Mouse (Mus musculus): Measurements from ENCODE around the gene Tnpo3.

Gene Tnpo3

DNA sequence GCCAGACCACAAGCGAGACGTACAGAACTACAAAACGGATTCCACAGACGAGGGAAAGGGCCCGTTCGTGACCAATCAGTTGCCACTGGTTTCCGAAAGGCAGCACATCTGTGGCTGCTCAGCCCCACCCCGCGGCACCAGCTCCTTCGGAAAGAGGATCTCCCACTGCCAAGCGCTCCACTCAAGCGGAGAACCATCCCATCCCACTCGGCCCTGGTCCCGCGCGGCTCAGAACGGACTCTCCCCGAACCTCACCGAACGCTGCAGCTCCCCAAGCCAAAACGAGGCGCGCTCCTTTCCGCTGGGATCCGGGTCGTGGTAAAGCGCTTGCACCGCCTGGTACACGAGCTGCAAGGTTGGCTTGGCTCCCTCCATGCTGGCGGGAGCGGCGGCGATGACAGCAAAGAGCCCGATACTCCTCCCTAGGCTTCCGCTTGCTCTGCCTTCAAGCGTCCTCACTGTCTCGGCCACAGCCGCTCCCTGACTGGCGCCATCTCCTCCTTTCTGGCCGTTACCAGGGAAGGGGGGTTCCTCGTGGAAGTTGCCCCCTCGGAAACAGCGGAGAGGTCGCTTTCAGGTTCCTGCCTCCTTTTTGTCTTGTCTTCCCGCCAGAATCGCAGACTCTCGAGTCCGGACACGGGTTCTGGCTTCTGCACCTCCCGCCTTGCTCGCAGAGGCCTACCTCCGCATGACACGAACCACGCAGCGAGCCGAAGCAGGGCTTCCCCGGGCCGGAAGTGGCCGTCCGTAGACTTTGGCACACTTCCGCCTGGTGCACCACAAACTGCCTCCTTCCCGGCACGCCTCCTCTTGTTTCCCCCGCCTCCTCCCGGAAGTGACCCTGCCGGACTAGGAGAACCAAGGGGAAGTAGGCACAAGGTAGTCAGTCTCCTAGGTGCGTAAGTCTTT is at the start of gene Tnpo3:
Gene Tnpo3, minus strand, starts transcription at position 777 of the 909 bp plus-strand sequence.
- WGBS = under 1% methylated on average over 67 of the region's 67 CpGs

- WGBS = 91% methylated on average over 3 of the region's 3 CpGs
These were observed 49.2 kb upstream of the Tnpo3 start for GRCm38 (mm10) chr6:29658626-29659475.

GRCm38 (mm10) chr6:29650170-29650549 is 40.5 kb upstream of the Tnpo3 start:
- WGBS = 63% methylated on average over 10 of the region's 10 CpGs

- 32% methylated on average over 14 of the region's 14 CpGs for WGBS
These were observed 39.9 kb upstream of the Tnpo3 start for GRCm38 (mm10) chr6:29649494-29650169.

GRCm38 (mm10) chr6:29641816-29642215 is 32.1 kb upstream of the Tnpo3 start:
- whole genome bisulfite sequencing = 89% methylated on average over 4 of the region's 4 CpGs

- 38% methylated on average over 7 of the region's 7 CpGs for WGBS
These were observed 30.1 kb upstream of the Tnpo3 start for GRCm38 (mm10) chr6:29639580-29640419.

- WGBS = 18% methylated on average over 15 of the region's 16 CpGs
These were observed 29.3 kb upstream of the Tnpo3 start for GRCm38 (mm10) chr6:29638844-29639460.

- WGBS = 78% methylated on average over 3 of the region's 3 CpGs
These were observed 28.0 kb upstream of the Tnpo3 start for GRCm38 (mm10) chr6:29637397-29638373.

- WGBS = 84% methylated on average over 4 of the region's 4 CpGs
These were observed 26.8 kb upstream of the Tnpo3 start for GRCm38 (mm10) chr6:29636322-29637092.

DNA sequence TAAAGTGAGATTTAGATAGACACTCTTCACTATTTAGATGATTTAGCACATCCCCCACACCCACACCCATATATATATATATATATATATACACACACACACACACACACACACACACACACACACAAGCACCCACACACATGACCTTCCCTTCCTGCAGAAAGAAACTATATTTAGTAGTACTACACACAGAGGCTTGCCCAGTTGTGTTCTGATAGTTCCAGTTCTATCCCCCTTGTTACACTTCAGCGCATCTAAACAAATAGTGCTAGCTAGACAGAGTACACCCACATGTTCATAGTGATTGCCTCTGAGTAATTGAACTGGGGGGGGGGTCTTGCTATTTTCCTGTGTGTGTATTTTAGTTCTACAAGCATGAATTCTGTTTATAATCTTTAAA is 24.9 kb upstream of the Tnpo3 start:
- WGBS = 94% methylated on average over 1 of the region's 1 CpGs

GRCm38 (mm10) chr6:29632552-29633292 is 23.0 kb upstream of the Tnpo3 start:
- WGBS = 64% methylated on average over 12 of the region's 12 CpGs

GRCm38 (mm10) chr6:29631751-29632551 is 22.3 kb upstream of the Tnpo3 start:
- 37% methylated on average over 10 of the region's 10 CpGs for WGBS

- 77% methylated on average over 1 of the region's 1 CpGs for WGBS
These were observed 20.5 kb upstream of the Tnpo3 start for GRCm38 (mm10) chr6:29630216-29630615.

- WGBS = 86% methylated on average over 2 of the region's 2 CpGs
These were observed 18.1 kb upstream of the Tnpo3 start for GRCm38 (mm10) chr6:29627756-29628155.

GRCm38 (mm10) chr6:29623857-29624256 is 14.2 kb upstream of the Tnpo3 start:
- 81% methylated on average over 2 of the region's 2 CpGs for WGBS

- WGBS = 58% methylated on average over 6 of the region's 6 CpGs
These were observed 12.6 kb upstream of the Tnpo3 start for GRCm38 (mm10) chr6:29622273-29622672.

Data from cerebral cortex, adult 2 months (tissue).